Mouse (Mus musculus) megakaryocyte, embryonic 14.5 days (primary cell): Measurements from ENCODE around the gene Dnajb2.

Source experiments
- FLI1 ChIP-seq: IDR thresholded peaks from 2 replicates; pipeline ENCODE4 v1.6.1; 2012; ENCODE audit warnings: low read length, inconsistent platforms, mixed read lengths
- GATA1 ChIP-seq: IDR thresholded peaks from 3 replicates; pipeline ENCODE4 v1.6.1; 2012; ENCODE audit warnings: mixed read lengths, low read length, inconsistent platforms, borderline replicate concordance

GRCm38 (mm10) chr1:75239591-75239990 is 3.4 kb downstream of the Dnajb2 start:
- TF ChIP-seq GATA1 (no peak), FLI1 (no peak)
